Mouse (Mus musculus) small intestine, adult 2 months (tissue): ENCODE measurements around the gene Slc35d2. TPM values are rescaled to one million over a fixed set of nuclear protein-coding genes. Genes with fewer than 3 reads are reported as not detected.

ENCODE experiments used
- H3K27ac ChIP-seq: fragments of 200-500 bp; 2 replicates; pipeline ENCODE4 v1.5.1; 2012; ENCODE audit warnings: low read depth, low read length, control low read depth, inconsistent platforms; ENCODE audit not compliant: insufficient read depth
- H3K27me3 ChIP-seq: fragments of 200-500 bp; 2 replicates; pipeline ENCODE4 v1.6.1; 2012; ENCODE audit warnings: mild to moderate bottlenecking, moderate library complexity, low read length, inconsistent platforms; ENCODE audit not compliant: control insufficient read depth, insufficient read depth
- H3K36me3 ChIP-seq: fragments of 200-500 bp; 2 replicates; pipeline ENCODE4 v1.6.1; 2012; ENCODE audit warnings: mild to moderate bottlenecking, low read length, control low read depth, inconsistent platforms; ENCODE audit not compliant: control insufficient read depth, insufficient read depth
- H3K4me1 ChIP-seq: fragments of 200-500 bp; 2 replicates; pipeline ENCODE4 v1.6.1; 2012; ENCODE audit warnings: low read length, inconsistent platforms, mixed read lengths; ENCODE audit not compliant: control insufficient read depth, insufficient read depth, insufficient read length
- H3K4me3 ChIP-seq: fragments of 200-500 bp; 2 replicates; pipeline ENCODE4 v1.5.1; 2012; ENCODE audit warnings: low read depth, mild to moderate bottlenecking, control low read depth, inconsistent platforms, low read length, moderate library complexity
- CTCF ChIP-seq: fragments of 200-500 bp; IDR thresholded peaks from 2 replicates; pipeline ENCODE4 v1.5.1; 2012; ENCODE audit warnings: low read depth, mild to moderate bottlenecking, control low read depth, inconsistent platforms, low read length, moderate library complexity, mixed read lengths; ENCODE audit not compliant: insufficient replicate concordance, insufficient read length; ENCODE audit errors: extremely low read depth
- POLR2A ChIP-seq: fragments of 200-500 bp; IDR thresholded peaks from 2 replicates; pipeline ENCODE4 v1.6.1; 2012; ENCODE audit warnings: low read depth, mild to moderate bottlenecking, control low read depth, inconsistent platforms, low read length, moderate library complexity
- WGBS: fragments of 180-500 bp; shearing (Covaris S2); methylation state at CpG from one replicate; pipeline ENCODE4 v1.1.7; 2018; 5-methylcytosine and 5-hydroxymethylcytosine counted together
- polyA plus RNA-seq: library from polyadenylated mRNA; depleted of rRNA; stranded (reverse); fragments of >200 nt; gene quantifications from 2 replicates; pipeline ENCODE4 v1.2.3, GENCODE M21; 2012

Slc35d2 gene
- polyA plus RNA-seq, 1 experiment, result 7.1 TPM

DNA sequence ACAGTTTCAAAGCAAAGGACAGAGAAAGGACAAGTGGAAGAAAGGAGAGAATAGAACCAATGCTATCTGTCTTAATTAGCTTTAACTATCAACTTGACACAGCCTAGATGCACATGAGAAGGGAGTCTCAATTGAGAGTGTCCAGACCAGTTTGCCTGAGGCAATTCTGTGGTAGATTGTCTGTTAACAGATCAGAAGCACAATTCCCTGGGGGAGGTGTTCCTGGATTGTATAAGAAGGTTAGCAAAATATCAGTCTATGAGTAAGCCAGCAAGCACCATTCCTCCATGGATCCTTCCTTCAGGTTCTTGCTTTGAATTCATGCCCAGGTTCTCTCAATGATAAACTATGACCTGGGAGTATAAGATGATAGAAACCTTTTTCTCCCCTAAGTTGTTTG, 27.8 kb upstream of the Slc35d2 start:
- H3K36me3 ChIP-seq, result no peaks in the 10 kb centered on the region
- H3K4me1 ChIP-seq, result no peaks in the 10 kb centered on the region
- H3K27ac ChIP-seq, result no peak overlapping the region
- no peak overlapping the region for H3K4me3 ChIP-seq
- H3K27me3 ChIP-seq, result no peaks in the 10 kb centered on the region
- no peak for TF ChIP-seq CTCF
- no peak for TF ChIP-seq POLR2A

DNA sequence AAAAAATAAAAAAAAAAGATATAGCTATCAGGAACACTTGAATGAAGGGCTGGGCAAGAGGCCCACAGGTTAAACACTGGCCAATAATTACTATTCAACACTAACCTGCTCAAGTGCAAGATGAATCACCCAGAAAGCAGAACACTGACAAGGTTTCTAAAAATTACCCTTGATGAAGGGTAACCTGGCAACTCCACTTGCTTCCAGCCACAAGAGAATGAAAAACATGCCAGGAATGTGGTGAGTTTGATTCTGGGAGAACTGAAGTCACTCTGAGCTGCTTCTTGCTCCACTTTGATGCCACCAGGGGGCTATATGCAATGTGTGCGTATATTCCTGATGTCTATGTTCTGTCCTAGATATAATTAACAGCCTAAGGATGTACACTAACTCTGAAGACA, 26.0 kb upstream of the Slc35d2 start:
- Histone ChIP-seq H3K4me1 (no peaks in the 10 kb centered on the region), H3K36me3 (no peaks in the 10 kb centered on the region), H3K27ac (no peak overlapping the region), H3K4me3 (no peak overlapping the region), H3K27me3 (no peaks in the 10 kb centered on the region)
- 59% methylated on average over 1 of the region's 1 CpGs for WGBS
- no peak for TF ChIP-seq POLR2A
- no peak for TF ChIP-seq CTCF

DNA sequence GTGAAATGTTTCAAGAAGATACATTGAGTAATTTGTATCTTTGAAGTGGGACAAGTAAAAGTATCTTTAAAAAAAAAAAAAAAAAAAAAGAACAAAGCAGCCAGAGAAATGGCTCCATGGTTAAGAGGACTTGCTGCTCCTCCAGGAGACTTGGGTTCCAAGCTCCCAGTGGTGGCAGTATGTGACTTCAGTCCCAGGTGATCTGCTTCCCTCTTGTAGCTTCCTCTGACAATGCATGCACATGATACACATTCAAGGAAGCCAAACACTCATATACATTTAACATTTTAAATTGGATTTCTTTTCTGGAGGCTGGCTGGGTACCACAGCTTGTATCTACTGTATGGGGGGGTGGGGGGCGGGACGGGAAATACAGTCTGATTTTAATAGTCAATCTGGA, 25.5 kb upstream of the Slc35d2 start:
- TF ChIP-seq POLR2A (no peak), CTCF (no peak)
- WGBS, result 55% methylated on average over 2 of the region's 2 CpGs

DNA sequence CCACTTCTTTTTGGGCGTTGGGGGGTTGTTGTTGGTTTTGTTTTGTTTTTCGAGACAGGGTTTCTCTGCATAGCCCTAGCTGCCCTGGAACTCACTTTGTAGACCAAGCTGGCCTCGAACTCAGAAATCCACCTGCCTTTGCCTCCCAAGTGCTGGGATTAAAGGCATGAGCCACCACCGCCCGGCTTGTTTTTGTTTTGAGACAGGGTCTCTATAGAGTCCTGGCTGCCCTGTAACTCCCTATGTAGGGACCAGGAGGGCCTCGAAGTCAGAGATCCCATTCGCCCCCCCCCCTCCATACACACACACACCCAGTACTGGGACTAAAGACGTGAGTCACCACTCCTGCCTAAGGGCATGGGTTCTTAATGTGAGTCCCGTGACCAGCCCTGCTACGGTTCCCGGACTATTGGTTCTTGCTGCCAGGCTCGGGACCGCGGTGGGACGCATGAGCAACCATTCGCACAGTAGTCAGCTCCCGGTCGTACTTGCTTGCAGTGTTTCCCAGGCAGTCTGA, 24.6 kb upstream of the Slc35d2 start:
- no peaks in the 10 kb centered on the region for H3K4me1 ChIP-seq
- no peak overlapping the region for H3K27ac ChIP-seq
- 2% methylated on average over 18 of the region's 18 CpGs for WGBS
- no peaks in the 10 kb centered on the region for H3K27me3 ChIP-seq
- TF ChIP-seq POLR2A (no peak), CTCF (no peak)
- no peaks in the 10 kb centered on the region for H3K36me3 ChIP-seq
- peak overlapping the region; percentile 90 for H3K4me3 ChIP-seq

More for the DNA sequence above, 25.5 kb upstream of the Slc35d2 start:
- H3K36me3 ChIP-seq, result no peaks in the 10 kb centered on the region
- no peak overlapping the region for H3K4me3 ChIP-seq
- H3K27me3 ChIP-seq, result no peaks in the 10 kb centered on the region
- no peak overlapping the region for H3K27ac ChIP-seq
- no peaks in the 10 kb centered on the region for H3K4me1 ChIP-seq

DNA sequence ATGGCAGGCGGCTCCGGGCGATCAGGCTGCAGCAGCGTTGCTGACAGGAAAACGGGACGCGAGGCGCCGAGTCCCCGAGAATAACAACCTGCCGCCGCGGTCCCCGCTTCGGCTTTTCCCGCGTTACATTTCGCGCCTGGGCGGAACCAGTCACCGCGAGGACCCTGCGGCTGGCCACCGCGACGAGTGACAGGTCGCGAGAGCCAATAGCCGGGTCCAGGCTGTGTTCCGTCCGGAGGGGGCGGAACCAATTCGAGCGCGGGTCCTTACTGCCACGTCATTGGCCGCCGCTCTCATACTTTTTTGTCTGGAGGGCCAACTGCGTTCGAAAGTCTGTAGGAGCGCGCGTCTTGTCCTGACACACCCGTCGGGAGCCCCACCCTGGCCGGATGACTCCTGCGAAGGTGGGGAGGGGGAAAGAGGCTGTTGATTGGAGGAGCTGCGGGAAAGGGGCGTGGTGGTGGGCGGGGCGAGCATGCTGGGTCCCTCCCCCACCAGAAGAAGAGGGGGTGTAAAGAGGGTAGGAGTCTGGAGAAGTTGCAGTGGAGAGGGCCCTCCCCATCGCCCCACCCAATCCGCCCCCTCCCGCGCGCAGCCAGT, 24.0 kb upstream of the Slc35d2 start, which contains the start of gene Zfp367:
Gene Zfp367 (minus strand): TSS at position 120 of the 600 bp plus-strand sequence.
- under 1% methylated on average over 56 of the region's 56 CpGs for WGBS
- peak within 1 kb of the TSS; percentile 9; the same call in 1 of the 2 replicates for H3K27ac ChIP-seq
- no peaks in the 10 kb centered on the region for H3K4me1 ChIP-seq
- H3K27me3 ChIP-seq, result no peaks in the 10 kb centered on the region
- no peaks in the 10 kb centered on the region for H3K36me3 ChIP-seq
- peak within 1 kb of the TSS; percentile 90 for H3K4me3 ChIP-seq
- no peak for TF ChIP-seq CTCF
- no peak for TF ChIP-seq POLR2A

DNA sequence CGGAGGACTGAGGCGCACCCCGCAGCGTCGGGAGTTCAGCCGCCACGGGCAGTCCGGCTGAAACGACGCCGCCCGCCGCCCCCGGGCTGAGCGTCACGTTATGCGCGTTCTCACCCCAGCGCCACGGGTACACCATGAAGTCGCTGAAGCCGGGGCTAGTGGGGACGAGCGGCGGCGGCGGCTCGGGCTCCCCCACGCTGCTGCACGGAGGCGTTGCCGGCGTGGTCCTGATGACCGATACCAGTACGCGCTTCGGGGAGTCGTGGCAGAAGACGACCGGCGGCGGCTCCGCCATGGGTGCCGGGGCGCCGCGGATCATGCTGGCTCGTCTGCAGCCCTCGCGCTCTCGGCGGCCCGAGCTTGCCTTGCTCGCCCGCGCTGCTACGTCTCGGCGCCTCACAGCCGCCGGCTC, 23.5 kb upstream of the Slc35d2 start:
- peak overlapping the region; percentile 0; the same call in 1 of the 2 replicates for H3K27ac ChIP-seq
- TF ChIP-seq POLR2A (no peak), CTCF (no peak)
- under 1% methylated on average over 60 of the region's 61 CpGs for WGBS

DNA sequence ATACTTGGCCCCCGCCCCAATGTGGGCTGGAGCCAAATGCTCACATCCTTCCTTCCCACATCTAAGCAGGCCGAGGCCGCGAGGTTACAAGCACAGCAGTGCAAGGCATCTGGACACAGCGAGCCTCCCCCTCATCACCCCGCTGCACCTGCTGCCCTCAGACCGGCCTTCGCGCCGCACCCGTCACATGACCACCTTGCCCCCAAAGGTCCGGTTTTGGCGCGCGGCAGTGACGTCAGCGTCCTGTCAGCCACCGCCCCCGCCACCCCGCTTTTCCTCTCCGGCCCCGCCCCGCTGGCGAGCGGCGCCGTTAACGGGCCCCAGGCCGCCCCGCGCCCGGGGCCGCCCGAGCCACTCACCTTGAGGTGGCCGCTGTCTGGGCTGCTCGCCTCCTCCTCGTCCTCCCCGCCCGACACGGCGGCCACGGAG, 23.1 kb upstream of the Slc35d2 start:
- peak overlapping the region; percentile 9; the same call in 1 of the 2 replicates for H3K27ac ChIP-seq
- H3K4me3 ChIP-seq, result peak overlapping the region; percentile 90
- H3K27me3 ChIP-seq, result no peaks in the 10 kb centered on the region
- under 1% methylated on average over 42 of the region's 42 CpGs for WGBS
- no peaks in the 10 kb centered on the region for H3K36me3 ChIP-seq
- no peak for TF ChIP-seq CTCF
- no peak for TF ChIP-seq POLR2A
- no peaks in the 10 kb centered on the region for H3K4me1 ChIP-seq

More for the DNA sequence above, 23.5 kb upstream of the Slc35d2 start:
- peak overlapping the region; percentile 90 for H3K4me3 ChIP-seq
- H3K36me3 ChIP-seq, result no peaks in the 10 kb centered on the region
- H3K4me1 ChIP-seq, result no peaks in the 10 kb centered on the region
- no peaks in the 10 kb centered on the region for H3K27me3 ChIP-seq
